Mouse (Mus musculus) thymus, postnatal 14 days (tissue): ENCODE measurements around the gene Rfx4.

ENCODE experiments used
- DNase-seq: peaks from one replicate; pipeline ENCODE4 v3.0.0; 2021

Gene Rfx4

DNA sequence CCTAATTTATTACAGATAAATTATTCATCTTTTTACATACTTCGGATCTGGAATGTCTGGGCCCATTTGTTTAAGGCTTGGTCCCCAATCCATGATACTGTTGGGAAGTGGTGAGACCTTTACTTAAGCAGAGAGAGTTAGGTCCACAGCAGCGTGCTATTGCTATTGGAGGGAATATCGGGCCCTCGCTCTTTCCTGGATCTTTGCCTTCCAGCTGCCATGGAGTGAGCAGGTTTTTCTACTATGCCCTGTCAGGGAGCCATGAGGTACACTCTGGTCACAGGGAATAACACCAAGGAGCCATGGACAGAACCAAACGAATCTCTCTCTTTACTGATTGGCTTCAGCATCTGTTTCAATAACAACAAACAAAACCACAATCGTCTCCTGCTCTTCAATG, 159.6 kb downstream of the Rfx4 start:
- DNase-seq = no peak

DNA sequence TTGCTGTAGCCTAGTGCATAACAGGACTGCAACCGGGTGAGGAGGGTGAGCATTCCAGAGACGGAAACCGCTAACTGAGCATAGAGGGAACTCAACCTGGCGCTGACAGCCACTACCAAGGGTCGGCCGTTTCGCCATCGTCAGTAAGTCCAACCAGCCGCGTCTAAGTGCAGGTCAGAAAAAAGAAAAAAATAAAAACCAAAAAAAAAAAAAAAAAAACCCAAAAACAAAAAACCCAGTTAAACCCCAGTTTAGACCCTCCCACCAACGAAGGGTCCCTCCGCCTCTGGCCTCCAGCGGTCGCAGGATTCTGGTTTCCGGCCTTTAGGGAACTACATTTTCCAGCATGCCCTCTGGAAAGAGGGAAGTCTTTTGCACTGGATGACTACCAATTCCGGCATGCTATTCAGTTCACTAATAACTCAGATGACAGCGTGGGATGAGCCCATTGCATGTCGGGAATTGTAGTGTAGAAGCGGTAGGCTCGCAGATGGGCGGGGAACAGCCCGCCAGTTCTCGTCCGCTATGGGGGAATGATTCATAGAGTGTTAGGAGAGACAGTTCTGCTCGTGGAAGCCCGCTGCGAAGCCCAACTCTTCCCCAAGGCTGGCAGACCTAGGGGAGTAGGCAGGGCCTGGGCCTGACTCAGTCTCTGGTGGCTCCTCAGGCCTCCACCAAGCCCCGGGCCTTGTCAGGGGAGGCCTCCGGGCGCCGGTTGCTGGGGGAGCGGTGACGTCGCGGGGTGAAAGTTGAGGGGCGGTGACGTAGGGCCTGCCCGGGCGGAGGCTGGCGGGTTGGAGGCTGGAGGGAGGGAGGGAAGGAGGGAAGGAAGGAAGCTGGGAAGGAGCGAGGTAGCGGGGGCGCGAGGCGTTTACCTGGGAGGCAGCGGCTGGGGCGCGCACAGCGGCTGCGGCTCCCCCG, 161.2 kb downstream of the Rfx4 start, which contains the start of gene Ric8b:
Gene Ric8b, plus strand, starts transcription at position 807 of the 921 bp plus-strand sequence.
- DNase-seq = peak; percentile 96

DNA sequence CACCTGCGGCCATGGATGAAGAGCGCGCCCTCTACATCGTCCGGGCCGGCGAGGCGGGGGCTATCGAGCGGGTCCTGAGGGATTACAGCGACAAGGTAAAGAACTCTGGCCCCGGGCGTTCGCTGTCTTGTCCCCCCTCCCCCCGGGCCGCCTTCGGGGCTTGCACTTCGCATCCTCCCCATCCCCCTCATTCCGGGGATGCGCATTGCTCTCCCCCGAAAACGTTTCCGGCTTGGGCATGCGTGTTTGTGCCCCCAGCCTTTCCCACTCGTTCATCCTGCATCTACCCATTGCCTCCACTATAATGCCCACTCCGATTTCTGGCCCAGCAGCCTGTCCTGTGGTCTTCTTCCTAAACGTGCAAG, 161.9 kb downstream of the Rfx4 start:
- DNase-seq = peak; percentile 75

DNA sequence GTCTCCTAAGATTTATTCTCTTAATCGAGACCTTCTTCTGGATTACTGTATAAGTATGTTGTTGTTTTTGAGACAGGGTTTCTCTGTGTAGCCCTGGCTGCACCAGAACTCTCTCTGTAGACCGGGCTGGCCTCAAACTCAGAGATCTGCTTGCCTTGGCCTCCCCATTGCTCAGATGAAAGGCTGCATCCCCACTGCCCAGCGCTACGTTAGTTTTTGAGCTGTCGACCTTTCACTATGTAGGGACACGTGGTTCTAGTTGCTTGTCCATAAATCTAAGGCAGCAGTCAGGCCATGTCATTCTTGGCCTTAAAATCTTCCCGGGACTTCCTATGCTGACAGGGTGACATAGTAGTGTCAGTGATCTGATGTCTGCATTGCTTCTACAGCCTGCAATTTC, 170.5 kb downstream of the Rfx4 start:
- no peak for DNase-seq

DNA sequence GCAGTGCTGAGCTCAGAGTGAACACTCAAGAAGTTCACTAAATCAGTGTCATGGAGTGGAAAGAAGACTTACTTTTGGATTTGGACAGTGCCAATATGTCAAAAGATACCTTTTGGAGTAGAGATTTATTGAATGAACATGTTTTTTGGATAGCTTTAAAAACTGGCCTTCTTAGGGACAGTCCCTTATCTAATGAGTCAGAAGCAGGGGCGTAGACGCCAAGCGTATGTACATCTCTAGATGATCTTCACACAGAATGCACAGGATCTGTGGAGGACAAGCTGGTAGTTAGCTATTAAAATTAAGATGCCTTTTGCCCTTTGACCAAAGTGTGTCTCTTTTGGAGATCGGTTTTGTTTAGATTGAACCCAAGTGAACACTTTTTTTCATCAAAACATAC, 171.0 kb downstream of the Rfx4 start:
- no peak for DNase-seq

DNA sequence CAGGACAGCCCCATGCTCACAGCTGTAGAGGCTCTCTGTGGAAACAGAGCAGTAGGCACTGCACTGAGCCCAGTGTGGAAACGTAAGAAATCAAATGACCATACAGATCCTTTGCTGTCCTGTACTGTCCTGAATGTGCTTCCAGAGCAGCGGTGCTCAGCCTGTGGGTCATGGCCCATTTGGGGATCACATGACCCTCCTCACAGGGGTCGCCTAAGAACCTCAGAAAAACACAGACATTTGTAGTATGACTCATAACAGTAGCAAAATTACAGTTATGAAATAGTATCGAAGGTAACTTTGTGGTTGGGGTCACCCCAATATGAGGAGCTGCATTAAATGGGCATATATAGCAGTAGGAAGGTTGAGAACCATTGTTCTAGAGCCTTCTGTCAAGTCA, 172.6 kb downstream of the Rfx4 start:
- no peak for DNase-seq

DNA sequence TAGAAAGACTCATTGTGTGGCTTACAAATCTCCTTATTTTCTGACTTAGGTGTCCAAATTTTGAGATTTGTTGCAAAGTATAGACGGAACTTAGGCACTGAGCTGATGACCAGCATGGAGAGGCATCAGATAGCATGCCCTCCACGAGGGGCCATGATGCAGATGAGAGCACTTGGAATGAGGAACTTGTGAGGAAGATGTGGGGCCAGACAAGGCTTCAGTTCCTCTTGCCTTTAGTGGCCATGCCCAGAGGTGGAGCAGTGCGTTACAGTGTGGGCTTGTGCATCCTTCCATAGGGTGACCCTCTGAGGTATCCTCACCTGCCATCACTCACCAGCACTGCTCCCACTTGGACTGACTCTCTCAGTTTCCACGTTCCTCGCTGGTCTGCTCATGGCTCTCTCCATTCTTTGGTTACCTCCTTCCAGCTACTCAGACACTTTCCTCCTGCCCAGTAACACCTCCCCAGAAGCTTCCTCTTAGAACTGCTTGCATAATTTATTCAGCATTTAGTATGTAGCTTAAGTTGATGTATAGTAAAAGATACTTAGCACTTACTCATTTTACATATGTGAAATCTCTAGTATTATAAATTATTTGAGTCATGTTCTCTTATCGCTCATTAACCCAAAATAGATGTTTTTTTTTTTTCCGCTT, 179.8 kb downstream of the Rfx4 start:
- DNase-seq = no peak

DNA sequence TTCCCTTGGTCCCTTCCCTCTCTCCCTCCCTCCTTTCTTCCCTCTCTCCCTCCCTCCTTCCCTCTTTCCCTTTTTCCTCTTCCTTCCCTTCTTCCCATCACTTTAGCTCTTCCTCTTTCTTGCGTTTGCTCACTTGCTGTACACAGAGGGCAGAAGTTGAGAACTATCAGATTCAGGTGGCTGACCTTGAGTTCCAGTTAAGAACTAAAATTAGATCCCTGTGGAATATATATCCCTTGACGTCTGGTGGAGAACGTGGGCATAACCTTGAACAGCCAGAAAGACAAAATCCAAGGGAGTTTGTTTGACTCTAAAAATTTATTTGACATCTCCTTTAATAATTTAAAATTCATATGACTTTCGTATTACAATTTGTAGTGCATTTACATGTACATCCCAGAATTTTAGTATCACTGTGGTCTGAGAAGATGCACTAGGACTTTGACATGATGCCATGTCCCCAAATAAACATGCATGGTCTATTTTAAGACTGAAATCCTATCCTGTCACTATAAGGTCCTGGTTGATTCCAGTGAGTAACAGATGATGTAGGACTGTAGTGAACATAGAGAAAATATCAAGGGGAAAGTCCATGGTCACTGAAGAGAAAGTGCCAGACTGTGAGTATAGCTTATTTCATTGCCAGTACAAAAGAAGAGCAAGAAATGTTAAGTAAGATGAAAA, 181.1 kb downstream of the Rfx4 start:
- no peak for DNase-seq

DNA sequence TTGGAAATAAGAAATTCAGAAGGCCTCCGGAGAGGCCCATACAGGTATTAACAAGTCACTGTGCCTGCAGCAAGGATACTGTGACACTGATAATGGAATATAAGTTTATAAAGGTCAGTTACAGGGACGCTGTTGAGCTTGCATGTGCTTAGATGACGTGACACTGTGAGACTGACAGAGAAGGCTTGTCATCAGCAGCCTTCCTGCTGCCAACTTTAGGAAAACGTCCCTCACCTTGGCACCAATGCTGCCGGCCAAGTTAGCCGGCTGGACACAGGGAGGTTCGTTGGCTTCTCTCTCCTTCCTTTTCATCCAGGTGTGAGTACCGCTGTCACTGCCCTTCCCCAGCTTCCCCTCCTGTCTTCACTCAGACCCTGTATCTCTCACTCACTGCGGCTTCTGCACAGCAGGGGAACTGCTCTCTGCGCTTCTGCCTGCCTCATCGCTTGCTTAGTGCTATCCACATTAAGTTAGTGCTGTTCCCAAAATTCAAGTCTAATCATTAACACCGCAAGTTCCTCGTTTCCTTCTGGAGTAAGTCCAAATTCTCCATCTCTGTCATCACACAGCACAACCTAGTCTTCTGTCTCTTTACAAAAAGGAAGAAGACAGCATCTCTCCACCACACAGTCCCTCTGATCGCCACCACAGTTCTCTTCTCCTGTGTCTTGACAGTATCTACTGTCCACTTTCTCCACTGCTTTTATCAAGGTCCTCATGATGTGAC, 182.4 kb downstream of the Rfx4 start:
- no peak for DNase-seq

DNA sequence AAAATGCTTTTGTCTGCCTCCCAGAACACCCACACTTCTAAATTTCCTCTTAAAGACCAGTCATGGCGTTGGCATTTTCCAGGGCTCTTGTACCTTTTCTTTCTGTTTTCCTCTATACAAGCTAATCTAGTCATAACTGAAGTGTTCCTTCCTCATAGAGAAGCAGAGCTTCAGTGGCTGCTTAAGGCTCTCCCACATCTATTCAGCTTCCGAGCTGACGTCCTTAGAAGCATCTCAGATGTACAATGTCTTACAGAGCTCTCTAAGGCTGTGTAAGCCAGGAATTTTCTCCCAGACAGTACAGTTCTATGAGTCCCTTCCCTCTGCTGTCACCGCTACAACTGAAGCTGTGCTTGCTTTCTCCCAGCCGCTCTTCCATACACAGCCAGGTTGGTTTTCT, 183.0 kb downstream of the Rfx4 start:
- no peak for DNase-seq

DNA sequence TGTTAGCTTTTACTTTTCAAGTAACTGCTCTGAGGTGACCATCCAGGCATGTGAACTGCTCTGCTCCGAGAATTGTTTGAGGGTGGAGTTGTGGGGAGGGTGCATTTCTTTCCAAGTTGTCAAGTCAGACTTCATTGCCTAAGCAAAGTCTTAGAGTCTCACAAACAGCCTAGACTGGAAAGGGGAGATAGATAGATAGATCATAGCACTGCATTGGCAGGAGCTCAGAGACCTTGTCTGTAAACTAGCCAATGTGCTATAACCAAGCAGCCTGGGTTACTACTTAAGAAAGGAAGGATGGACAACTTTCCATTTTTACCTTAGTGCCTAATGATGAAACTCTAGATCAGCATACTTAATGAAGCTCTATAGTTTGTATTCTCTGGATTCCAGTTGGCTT, 184.5 kb downstream of the Rfx4 start:
- no peak for DNase-seq

DNA sequence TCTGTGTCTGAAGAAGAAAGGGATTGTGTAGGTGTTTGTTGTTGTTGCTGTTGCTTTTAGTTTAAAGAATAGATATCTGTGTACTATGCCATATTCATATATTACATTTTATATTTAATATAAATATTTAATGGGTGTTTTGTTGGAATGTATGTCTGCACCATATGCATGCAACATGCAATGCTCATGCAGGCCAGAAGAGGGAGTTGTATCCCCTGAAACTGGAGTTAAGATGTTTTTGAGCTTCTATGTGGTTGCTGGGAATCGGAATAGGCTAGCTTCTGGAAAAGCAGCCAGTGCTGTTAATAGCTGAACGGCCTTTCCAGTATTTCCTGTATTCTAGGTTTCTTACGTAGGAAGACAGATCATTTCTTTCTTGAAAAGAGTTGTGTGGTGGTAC, 189.8 kb downstream of the Rfx4 start:
- DNase-seq = no peak

DNA sequence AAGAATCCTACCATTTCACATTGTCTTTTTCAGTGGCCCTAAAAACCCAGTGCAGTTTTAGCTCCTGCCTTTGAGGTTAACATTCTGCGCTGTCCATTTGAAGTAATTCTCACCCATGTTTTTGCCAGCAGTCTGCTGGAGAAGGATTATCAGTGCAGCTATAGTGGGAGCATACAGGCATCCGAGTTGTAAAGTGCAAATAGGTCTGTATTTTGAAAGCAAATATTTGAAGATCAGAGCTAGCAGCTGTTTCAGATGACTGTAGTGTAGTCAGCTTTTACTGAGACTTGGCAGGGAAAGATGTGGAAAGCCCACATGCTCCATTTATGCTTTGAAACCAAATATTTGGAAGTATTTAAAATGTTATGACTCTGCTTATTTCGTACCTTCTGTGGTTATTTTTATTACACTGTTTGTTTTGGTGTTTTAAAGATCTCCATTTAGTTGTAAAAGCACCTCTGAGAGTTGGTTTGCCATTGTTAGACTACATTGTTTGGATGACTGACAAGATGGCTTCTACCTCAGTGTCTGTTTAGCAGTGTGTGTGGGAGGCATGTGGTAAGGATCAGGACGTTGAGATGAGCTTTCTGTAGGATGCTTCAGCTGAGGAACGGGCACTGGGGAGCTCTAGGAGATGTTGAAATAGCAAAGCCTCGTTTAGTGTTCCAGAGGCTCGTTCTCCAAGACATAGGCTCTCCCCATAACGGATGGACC, 193.3 kb downstream of the Rfx4 start:
- DNase-seq = no peak

DNA sequence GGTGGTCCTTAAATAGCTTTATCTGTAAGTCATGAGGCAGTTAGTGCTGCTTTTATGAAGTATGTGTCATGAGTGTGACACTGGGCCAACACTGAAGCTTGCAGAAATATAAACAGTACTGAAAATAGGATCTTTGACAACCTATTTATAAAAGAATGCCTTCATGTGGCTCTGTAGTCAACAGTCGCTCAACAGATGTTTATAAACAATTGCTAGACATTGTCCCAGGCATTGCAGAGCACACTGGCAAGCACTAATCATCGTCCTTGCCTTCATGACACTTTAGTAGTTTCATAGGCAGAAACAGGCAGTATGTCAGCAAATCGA, 193.8 kb downstream of the Rfx4 start:
- no peak for DNase-seq

DNA sequence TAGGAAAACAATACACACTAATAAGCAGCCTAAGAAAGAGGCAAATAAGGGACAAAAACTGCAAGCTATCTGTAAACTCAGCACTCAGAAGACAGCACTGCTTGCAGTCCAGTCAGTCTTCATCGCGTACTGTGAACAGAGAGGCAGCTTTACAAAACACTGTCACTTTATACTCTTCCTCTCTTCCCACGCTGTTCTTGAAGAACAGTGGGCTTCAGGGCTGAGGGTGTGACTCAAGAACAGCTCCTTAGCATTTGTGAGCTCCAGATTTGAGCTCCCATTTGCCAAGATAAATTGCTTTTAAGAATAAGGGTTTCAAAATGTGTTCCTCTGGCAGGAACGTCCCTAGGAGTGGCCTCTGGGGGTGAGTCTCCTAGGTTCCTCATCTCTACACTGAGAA, 194.5 kb downstream of the Rfx4 start:
- no peak for DNase-seq

DNA sequence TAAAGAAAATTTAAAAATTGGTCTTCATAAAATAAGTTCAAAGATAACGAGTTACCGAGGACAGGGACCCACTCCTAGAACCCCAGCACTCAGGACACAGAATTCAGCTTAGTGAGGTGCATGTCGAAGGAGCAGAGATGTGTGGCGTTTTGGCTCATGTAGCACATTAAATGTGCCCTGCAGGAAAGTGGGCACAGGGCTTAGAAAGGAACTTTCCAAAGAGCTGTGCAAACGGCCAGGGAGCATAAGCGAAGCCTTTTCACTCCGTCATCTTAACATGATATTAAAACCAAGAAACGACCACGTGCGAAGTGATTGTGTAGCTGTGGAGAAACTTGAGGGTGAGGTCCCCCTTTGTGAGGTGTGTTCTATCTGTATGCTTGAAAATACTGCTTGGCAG, 198.4 kb downstream of the Rfx4 start:
- DNase-seq = no peak
